Mouse (Mus musculus) megakaryocyte progenitor cell, adult 5-6 weeks (primary cell): Measurements from ENCODE around the gene Adam25. TPM values are rescaled to one million over a fixed set of nuclear protein-coding genes. Genes with fewer than 3 reads are reported as not detected.
"Not testable (repeated sequence)": the region's sequence is repeated elsewhere in the genome, so short reads cannot be mapped to it uniquely, and the experiment has no call there.

ENCODE experiments used
- ATAC-seq: replicated peaks from 2 replicates; pipeline ENCODE4 v1.8.0; 2016; ENCODE audit warnings: mild to moderate bottlenecking, moderate TSS enrichment, inconsistent platforms; ENCODE audit not compliant: poor library complexity
- total RNA-seq, 2 experiments: library from RNA; stranded (forward) in 1 of 2; stranded (reverse) in 1 of 2; fragments of 157-497, 149-512 nt in 1 of 2; fragments of 200-1000 nt in 1 of 2; gene quantifications; 2 replicates each; pipeline versions ENCODE4 v1.2.3 to v1.2.4; 2015 to 2017

Gene Adam25
- total RNA-seq (2015) = not detected in 2 replicates
- not detected in 2 replicates for total RNA-seq (2017)

GRCm38 (mm10) chr8:40751908-40752307 is at the start of gene Adam25:
Adam25 (plus strand) TSS chr8:40752208.
- ATAC-seq = not testable (repeated sequence)

- ATAC-seq = not testable (repeated sequence)
Measured at GRCm38 (mm10) chr8:40715406-40715805, 36.6 kb upstream of the Adam25 start.

- no peak for ATAC-seq
Measured at GRCm38 (mm10) chr8:40715986-40716385, 36.0 kb upstream of the Adam25 start.

GRCm38 (mm10) chr8:40783320-40783719 is 31.3 kb downstream of the Adam25 start:
- no peak for ATAC-seq

GRCm38 (mm10) chr8:40792973-40793372 is 41.0 kb downstream of the Adam25 start, which contains the start of gene Adam20:
Adam20 (plus strand) TSS chr8:40793273.
- ATAC-seq = not testable (repeated sequence)

- no peak for ATAC-seq
Measured at GRCm38 (mm10) chr8:40803379-40804079, 51.5 kb downstream of the Adam25 start.

Other genes starting within 250 kb of the Adam25 start
- gene Adam24, start 77.1 kb upstream of the Adam25 start, total RNA-seq (2015) = not detected in 2 replicates
- not detected in 2 replicates for gene Adam24, start 77.1 kb upstream of the Adam25 start, total RNA-seq (2017)
- not detected in 2 replicates for gene Adam20, start 41.1 kb downstream of the Adam25 start, total RNA-seq (2015)
- gene Adam20, start 41.1 kb downstream of the Adam25 start, total RNA-seq (2017) = not detected in 2 replicates
- not detected in 2 replicates for gene Adam39, start 70.8 kb downstream of the Adam25 start, total RNA-seq (2015)
- gene Adam39, start 70.8 kb downstream of the Adam25 start, total RNA-seq (2017) = not detected in 2 replicates